Mouse (Mus musculus) spleen, adult 12 weeks (tissue): ENCODE data around the gene Noct.
A peak's percentile ranks its signal among the peaks of the same experiment; 100 is the strongest.

Experiments
- DNase-seq: peaks from one replicate; pipeline ENCODE4 v3.0.0; 2022; ENCODE audit warnings: low spot score

Gene Noct

GRCm38 (mm10) chr3:51276421-51277111 lies 52.3 kb downstream of the Noct start:
- peak; percentile 57 for DNase-seq

- peak; percentile 70 for DNase-seq
Measured at GRCm38 (mm10) chr3:51277201-51278150, 53.2 kb downstream of the Noct start.

GRCm38 (mm10) chr3:51278433-51278832 lies 54.2 kb downstream of the Noct start:
- DNase-seq: no peak

- no peak for DNase-seq
Measured at GRCm38 (mm10) chr3:51281727-51282126, 57.5 kb downstream of the Noct start.

GRCm38 (mm10) chr3:51284375-51284774 lies 60.1 kb downstream of the Noct start:
- DNase-seq: no peak

- peak; percentile 55 for DNase-seq
Measured at GRCm38 (mm10) chr3:51288880-51289821, 64.9 kb downstream of the Noct start.

GRCm38 (mm10) chr3:51294251-51294650 lies 70.0 kb downstream of the Noct start:
- no peak for DNase-seq

GRCm38 (mm10) chr3:51295225-51295624 lies 71.0 kb downstream of the Noct start:
- DNase-seq: no peak

GRCm38 (mm10) chr3:51296790-51297189 lies 72.5 kb downstream of the Noct start:
- no peak for DNase-seq
